Mouse (Mus musculus): ENCODE measurements around the gene Lrrc45. TPM values are rescaled to one million over a fixed set of nuclear protein-coding genes. Genes with fewer than 3 reads are reported as not detected.
A peak's percentile ranks its signal among the peaks of the same experiment; 100 is the strongest.

The Lrrc45 gene
- polyA plus RNA-seq, 1 experiment from 2014 or later = 5.1 TPM

- no peak overlapping the region for H3K4me3 ChIP-seq (ENCODE audit: low read depth, low read length)
- ATAC-seq (no peak), DNase-seq (no peak)
- H3K36me3 ChIP-seq (replicated peaks; ENCODE audit: insufficient read depth, low read length) = peaks cover 15% of the 10 kb centered on the region
- H3K9ac ChIP-seq (replicated peaks) = no peak overlapping the region
- WGBS (ENCODE audit: insufficient replicate concordance) = 88% methylated on average over 6 of the region's 6 CpGs
- TF ChIP-seq EP300 (IDR thresholded peaks at IDR 0.05; ENCODE audit: low read depth) = no peak
- peak; percentile 56 for TF ChIP-seq CTCF (IDR thresholded peaks at IDR 0.05; ENCODE audit: low read depth)
- no peaks in the 10 kb centered on the region for H3K27me3 ChIP-seq (ENCODE audit: insufficient read depth, low read length)
- H3K4me2 ChIP-seq (ENCODE audit: low read depth, low read length) = no peak overlapping the region
- no peaks in the 10 kb centered on the region for H3K9me3 ChIP-seq (ENCODE audit: low read length)
- H3K4me1 ChIP-seq (ENCODE audit: insufficient read depth) = no peaks in the 10 kb centered on the region
- H3K27ac ChIP-seq (ENCODE audit: low read depth) = no peak overlapping the region
Measured at GRCm38 (mm10) chr11:120696568-120696967, 17.2 kb upstream of the Lrrc45 start.

DNA sequence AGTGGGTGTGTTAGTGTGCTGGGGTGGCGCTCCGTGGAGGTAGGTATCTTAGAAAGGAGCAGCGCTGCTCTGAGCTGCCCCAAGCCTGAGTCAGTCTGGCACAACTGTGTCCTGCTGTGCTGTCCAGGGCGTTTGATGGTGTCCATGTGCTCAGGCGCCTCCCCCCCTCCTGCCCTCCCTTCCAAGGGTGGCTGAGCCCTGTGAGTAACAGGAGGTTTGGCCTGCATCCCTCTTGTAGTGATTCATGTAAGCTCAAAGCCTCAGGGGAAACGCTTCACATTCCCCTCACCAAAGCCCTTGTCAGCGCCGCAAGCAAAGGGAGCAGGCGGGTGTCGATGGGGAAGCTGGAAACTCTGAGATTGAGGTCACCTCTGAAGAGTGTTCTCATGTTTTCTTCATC is 16.0 kb upstream of the Lrrc45 start:
- 82% methylated on average over 10 of the region's 10 CpGs for WGBS (ENCODE audit: insufficient replicate concordance)
- Histone ChIP-seq H3K9me3 (ENCODE audit: low read length) (no peaks in the 10 kb centered on the region), H3K4me1 (ENCODE audit: insufficient read depth) (no peaks in the 10 kb centered on the region), H3K4me3 (ENCODE audit: low read depth, low read length) (no peak overlapping the region), H3K27me3 (ENCODE audit: insufficient read depth, low read length) (no peaks in the 10 kb centered on the region), H3K36me3 (replicated peaks; ENCODE audit: insufficient read depth, low read length) (peaks cover 18% of the 10 kb centered on the region), H3K4me2 (ENCODE audit: low read depth, low read length) (no peak overlapping the region), H3K9ac (replicated peaks) (no peak overlapping the region), H3K27ac (ENCODE audit: low read depth) (no peak overlapping the region)
- ATAC-seq (no peak), DNase-seq (no peak)
- TF ChIP-seq EP300 (IDR thresholded peaks at IDR 0.05; ENCODE audit: low read depth) (no peak), CTCF (IDR thresholded peaks at IDR 0.05; ENCODE audit: low read depth) (no peak)

GRCm38 (mm10) chr11:120703696-120704454 is 9.8 kb upstream of the Lrrc45 start:
- DNase-seq (no peak), ATAC-seq (no peak)
- H3K4me1 ChIP-seq (ENCODE audit: insufficient read depth) = no peaks in the 10 kb centered on the region
- TF ChIP-seq EP300 (IDR thresholded peaks at IDR 0.05; ENCODE audit: low read depth) = no peak
- no peak for TF ChIP-seq CTCF (IDR thresholded peaks at IDR 0.05; ENCODE audit: low read depth)
- no peak overlapping the region for H3K9ac ChIP-seq (replicated peaks)
- peaks cover 9% of the 10 kb centered on the region; the same call in 1 of the 2 replicates for H3K36me3 ChIP-seq (replicated peaks; ENCODE audit: insufficient read depth, low read length)
- 75% methylated on average over 15 of the region's 15 CpGs for WGBS (ENCODE audit: insufficient replicate concordance)
- H3K4me2 ChIP-seq (ENCODE audit: low read depth, low read length) = no peak overlapping the region
- H3K27me3 ChIP-seq (ENCODE audit: insufficient read depth, low read length) = no peaks in the 10 kb centered on the region
- H3K9me3 ChIP-seq (ENCODE audit: low read length) = no peaks in the 10 kb centered on the region
- no peak overlapping the region for H3K27ac ChIP-seq (ENCODE audit: low read depth)
- no peak overlapping the region for H3K4me3 ChIP-seq (ENCODE audit: low read depth, low read length)

DNA sequence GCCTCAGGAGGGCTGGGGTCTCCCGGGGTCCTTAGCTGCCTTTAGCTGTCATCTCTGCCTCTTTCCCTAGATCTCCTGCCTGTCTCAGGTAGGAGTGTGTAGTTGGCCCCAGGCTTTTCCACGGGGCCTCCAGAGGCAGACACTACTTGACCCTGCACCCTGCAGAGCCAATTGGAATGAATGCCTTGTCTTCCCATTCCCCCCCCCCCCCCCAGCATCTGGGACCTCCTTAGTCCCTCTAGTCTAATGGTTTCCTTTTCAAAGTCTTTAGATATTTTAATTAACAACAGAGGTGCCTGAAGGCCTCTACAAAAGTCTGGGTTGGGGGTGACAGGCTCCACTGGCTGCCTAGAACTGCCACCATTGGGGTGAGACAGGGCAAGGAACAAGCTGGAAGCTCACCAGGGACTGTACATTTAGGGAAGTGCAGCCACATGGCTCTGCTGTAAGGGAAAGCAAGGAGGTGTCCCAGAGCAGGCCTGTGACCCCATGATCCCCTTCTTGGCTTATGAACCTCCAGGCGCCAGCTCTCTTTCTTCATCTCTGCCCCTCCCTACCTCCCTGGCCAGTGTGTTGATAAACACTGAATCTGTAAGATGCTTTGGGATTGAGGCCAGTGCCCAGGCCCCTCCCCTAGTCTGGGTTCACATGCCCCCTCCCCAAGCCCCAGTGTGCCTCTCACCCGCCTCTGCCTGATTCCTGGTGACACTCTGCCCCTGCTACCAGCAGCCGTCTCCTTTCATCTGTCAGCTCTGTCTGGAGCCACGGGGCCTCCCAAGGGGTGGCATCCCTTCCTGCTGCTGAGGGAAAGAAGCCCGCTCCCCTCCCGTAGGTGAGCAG is 9.0 kb upstream of the Lrrc45 start:
- H3K4me2 ChIP-seq (ENCODE audit: low read depth, low read length) = no peak overlapping the region
- DNase-seq = no peak
- H3K4me1 ChIP-seq (ENCODE audit: insufficient read depth) = no peaks in the 10 kb centered on the region
- H3K27me3 ChIP-seq (ENCODE audit: insufficient read depth, low read length) = no peaks in the 10 kb centered on the region
- H3K4me3 ChIP-seq (ENCODE audit: low read depth, low read length) = no peak overlapping the region
- TF ChIP-seq EP300 (IDR thresholded peaks at IDR 0.05; ENCODE audit: low read depth) (no peak), CTCF (IDR thresholded peaks at IDR 0.05; ENCODE audit: low read depth) (no peak)
- no peaks in the 10 kb centered on the region for H3K9me3 ChIP-seq (ENCODE audit: low read length)
- no peak overlapping the region for H3K27ac ChIP-seq (ENCODE audit: low read depth)
- H3K36me3 ChIP-seq (replicated peaks; ENCODE audit: insufficient read depth, low read length) = peaks cover 14% of the 10 kb centered on the region; the same call in 1 of the 2 replicates
- no peak overlapping the region for H3K9ac ChIP-seq (replicated peaks)
- 65% methylated on average over 8 of the region's 8 CpGs for WGBS (ENCODE audit: insufficient replicate concordance)
- no peak for ATAC-seq

GRCm38 (mm10) chr11:120706120-120706519 is 7.6 kb upstream of the Lrrc45 start:
- 64% methylated on average over 5 of the region's 5 CpGs for WGBS (ENCODE audit: insufficient replicate concordance)
- no peak overlapping the region for H3K27ac ChIP-seq (ENCODE audit: low read depth)
- H3K36me3 ChIP-seq (replicated peaks; ENCODE audit: insufficient read depth, low read length) = peaks cover 15% of the 10 kb centered on the region; the same call in 1 of the 2 replicates
- TF ChIP-seq EP300 (IDR thresholded peaks at IDR 0.05; ENCODE audit: low read depth) (no peak), CTCF (IDR thresholded peaks at IDR 0.05; ENCODE audit: low read depth) (no peak)
- no peak overlapping the region for H3K4me3 ChIP-seq (ENCODE audit: low read depth, low read length)
- H3K4me1 ChIP-seq (ENCODE audit: insufficient read depth) = no peaks in the 10 kb centered on the region
- DNase-seq (no peak), ATAC-seq (no peak)
- no peaks in the 10 kb centered on the region for H3K9me3 ChIP-seq (ENCODE audit: low read length)
- no peak overlapping the region for H3K9ac ChIP-seq (replicated peaks)
- H3K27me3 ChIP-seq (ENCODE audit: insufficient read depth, low read length) = no peaks in the 10 kb centered on the region
- no peak overlapping the region for H3K4me2 ChIP-seq (ENCODE audit: low read depth, low read length)

DNA sequence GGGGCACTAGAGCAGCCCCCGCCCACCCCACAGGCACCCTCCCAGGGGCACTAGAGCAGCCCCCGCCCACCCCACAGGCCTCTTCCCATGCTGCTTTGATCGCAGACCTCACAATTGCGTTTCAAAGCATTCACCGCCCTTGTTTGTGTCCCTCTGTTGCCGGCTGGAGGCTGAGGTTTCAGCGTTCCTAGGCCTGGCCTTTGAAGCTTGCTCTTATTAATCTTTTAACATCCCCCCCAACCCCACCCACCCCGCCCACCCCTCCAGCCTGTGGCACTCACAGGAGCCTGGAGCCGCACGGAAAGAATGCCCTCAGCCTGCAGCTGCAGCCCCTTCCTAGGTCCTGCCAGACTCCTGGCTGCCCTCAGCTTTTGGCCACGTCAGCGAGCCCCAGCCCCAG is 6.5 kb upstream of the Lrrc45 start:
- H3K27me3 ChIP-seq (ENCODE audit: insufficient read depth, low read length) = no peaks in the 10 kb centered on the region
- ATAC-seq (no peak), DNase-seq (no peak)
- H3K4me1 ChIP-seq (ENCODE audit: insufficient read depth) = no peaks in the 10 kb centered on the region
- H3K9me3 ChIP-seq (ENCODE audit: low read length) = no peaks in the 10 kb centered on the region
- no peak for TF ChIP-seq CTCF (IDR thresholded peaks at IDR 0.05; ENCODE audit: low read depth)
- TF ChIP-seq EP300 (IDR thresholded peaks at IDR 0.05; ENCODE audit: low read depth) = no peak
- H3K4me2 ChIP-seq (ENCODE audit: low read depth, low read length) = no peak overlapping the region
- H3K27ac ChIP-seq (ENCODE audit: low read depth) = no peak overlapping the region
- H3K4me3 ChIP-seq (ENCODE audit: low read depth, low read length) = no peak overlapping the region
- 69% methylated on average over 11 of the region's 12 CpGs for WGBS (ENCODE audit: insufficient replicate concordance)
- no peak overlapping the region for H3K9ac ChIP-seq (replicated peaks)
- peaks cover 16% of the 10 kb centered on the region; the same call in 1 of the 2 replicates for H3K36me3 ChIP-seq (replicated peaks; ENCODE audit: insufficient read depth, low read length)
